Mouse (Mus musculus) olfactory bulb, adult 2 months (tissue): Measurements from ENCODE around the gene Ttc39a. TPM values are rescaled to one million over a fixed set of nuclear protein-coding genes. Genes with fewer than 3 reads are reported as not detected.
A peak's percentile ranks its signal among the peaks of the same experiment; 100 is the strongest.

ENCODE experiments used
- H3K27ac ChIP-seq: fragments of 200-500 bp; 2 replicates; pipeline ENCODE4 v1.5.1; 2012; ENCODE audit warnings: low read depth, low read length; ENCODE audit not compliant: insufficient read depth
- H3K4me1 ChIP-seq: fragments of 200-500 bp; 2 replicates; pipeline ENCODE4 v1.6.1; 2012; ENCODE audit warnings: low read length; ENCODE audit not compliant: control insufficient read depth, insufficient read depth
- H3K4me3 ChIP-seq: fragments of 200-500 bp; 2 replicates; pipeline ENCODE4 v1.5.1; 2012; ENCODE audit warnings: mild to moderate bottlenecking, low read depth, low read length, moderate library complexity; ENCODE audit not compliant: insufficient read depth
- CTCF ChIP-seq: fragments of 200-500 bp; IDR thresholded peaks from 2 replicates; pipeline ENCODE4 v1.5.1; 2012; ENCODE audit warnings: low read depth, mild to moderate bottlenecking, low read length, moderate library complexity; ENCODE audit not compliant: insufficient read depth
- POLR2A ChIP-seq: fragments of 200-500 bp; IDR thresholded peaks from 2 replicates; pipeline ENCODE4 v1.6.1; 2012; ENCODE audit warnings: mild to moderate bottlenecking, low read depth, low read length, moderate library complexity; ENCODE audit not compliant: insufficient read depth
- WGBS: fragments of 180-500 bp; shearing (Covaris S2); methylation state at CpG from one replicate; pipeline ENCODE4 v1.1.7; 2018; 5-methylcytosine and 5-hydroxymethylcytosine counted together
- polyA plus RNA-seq: library from polyadenylated mRNA; stranded (reverse); fragments of >200 nt; gene quantifications from 2 replicates; pipeline ENCODE4 v1.2.4, GENCODE M21; 2012; ENCODE audit warnings: low replicate concordance; ENCODE audit not compliant: missing spikeins, insufficient read depth, insufficient read length

Ttc39a gene
- polyA plus RNA-seq, 1 experiment = not detected

GRCm38 (mm10) chr4:109419563-109419962 lies 13.1 kb downstream of the Ttc39a start:
- Histone ChIP-seq H3K4me3 (no peak overlapping the region), H3K27ac (no peak overlapping the region), H3K4me1 (no peaks in the 10 kb centered on the region)
- WGBS = 91% methylated on average over 4 of the region's 4 CpGs
- no peak for TF ChIP-seq POLR2A
- TF ChIP-seq CTCF = no peak

DNA sequence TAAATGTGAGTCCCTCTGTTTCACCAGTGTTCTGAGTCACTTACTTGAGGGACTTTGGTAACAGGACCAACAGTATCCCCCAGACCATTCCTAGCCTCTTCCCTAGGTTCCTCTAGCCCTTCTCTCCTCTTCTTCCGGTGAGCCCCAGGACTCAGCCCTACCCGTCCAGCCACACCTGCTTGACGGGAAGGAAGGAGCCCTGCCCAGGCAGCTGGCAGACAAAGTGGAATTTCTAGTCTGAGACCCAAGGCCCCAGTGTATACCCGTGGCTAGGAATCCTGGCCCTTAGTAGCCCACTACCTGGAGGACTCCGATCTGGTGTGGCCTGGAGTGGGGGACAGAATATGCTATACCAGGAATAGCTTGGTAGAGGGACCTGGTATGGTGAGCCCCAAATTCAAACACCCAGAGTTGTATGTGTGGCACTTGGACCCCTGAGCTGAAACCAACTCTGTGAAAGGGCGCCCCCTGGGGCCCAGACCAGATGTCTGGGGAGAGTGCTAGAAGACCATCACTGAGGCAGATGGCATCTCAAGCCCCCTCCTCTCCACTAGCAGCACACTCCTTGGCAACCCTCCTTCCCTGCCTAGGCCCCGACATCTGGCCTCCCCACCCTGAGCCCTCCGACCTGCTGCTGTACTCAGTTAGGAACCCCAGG lies 13.8 kb downstream of the Ttc39a start:
- 88% methylated on average over 8 of the region's 8 CpGs for WGBS

GRCm38 (mm10) chr4:109421608-109422007 lies 15.2 kb downstream of the Ttc39a start:
- TF ChIP-seq CTCF (no peak), POLR2A (no peak)
- Histone ChIP-seq H3K4me3 (no peak overlapping the region), H3K4me1 (no peaks in the 10 kb centered on the region), H3K27ac (no peak overlapping the region)
- WGBS = 84% methylated on average over 7 of the region's 7 CpGs

More for the DNA sequence above, 13.8 kb downstream of the Ttc39a start:
- TF ChIP-seq CTCF (0 out of 2 replicates have a peak, but pooled peaks have one; percentile 6), POLR2A (no peak)
- H3K4me3 ChIP-seq = no peak overlapping the region
- no peak overlapping the region for H3K27ac ChIP-seq
- H3K4me1 ChIP-seq = no peaks in the 10 kb centered on the region

- no peaks in the 10 kb centered on the region for H3K4me1 ChIP-seq
- TF ChIP-seq POLR2A (no peak), CTCF (no peak)
These were observed 16.0 kb downstream of the Ttc39a start for GRCm38 (mm10) chr4:109422436-109422835.

DNA sequence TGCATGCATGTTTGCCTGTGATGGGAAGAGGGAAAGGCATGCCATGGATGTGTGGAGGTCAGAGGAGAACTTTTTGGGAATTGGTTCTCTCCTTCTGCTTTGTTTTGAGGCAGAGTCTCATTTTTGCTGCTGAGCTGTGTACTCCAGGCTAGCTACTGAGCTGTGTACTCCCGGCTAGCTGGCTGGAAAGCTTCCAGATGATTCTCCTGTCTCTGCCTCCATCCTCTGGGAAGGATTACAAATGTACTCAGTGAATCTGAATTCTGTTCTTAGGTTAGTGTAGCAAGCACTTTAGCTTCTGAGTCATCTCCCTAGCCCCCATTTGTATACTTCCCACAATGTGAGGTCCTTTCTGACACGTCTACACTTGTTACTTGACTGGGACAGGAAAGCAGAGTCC lies 17.0 kb downstream of the Ttc39a start:
- no peak overlapping the region for H3K27ac ChIP-seq
- 62% methylated on average over 2 of the region's 2 CpGs for WGBS
- TF ChIP-seq POLR2A (no peak), CTCF (no peak)

More at GRCm38 (mm10) chr4:109422436-109422835, 16.0 kb downstream of the Ttc39a start:
- no peak overlapping the region for H3K4me3 ChIP-seq
- H3K27ac ChIP-seq = no peak overlapping the region
- 88% methylated on average over 6 of the region's 6 CpGs for WGBS

DNA sequence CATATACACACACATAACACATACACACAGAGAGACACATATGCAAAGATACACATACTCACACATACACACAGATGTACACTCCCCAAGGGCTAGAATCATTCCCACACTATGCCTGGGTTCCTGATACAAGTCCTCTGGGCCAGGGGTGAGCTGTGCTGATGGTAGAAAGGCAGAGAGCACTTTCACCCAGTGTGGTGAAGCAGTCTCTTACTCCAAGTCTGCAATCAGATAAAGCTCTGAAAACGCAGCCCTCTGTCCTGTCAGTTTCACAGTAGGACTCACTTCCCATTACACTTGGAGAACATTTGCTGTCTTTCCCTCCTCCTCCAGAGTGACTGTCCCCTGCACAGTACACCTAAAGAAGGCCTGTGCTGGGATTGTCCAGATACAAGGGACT lies 20.6 kb downstream of the Ttc39a start:
- H3K4me1 ChIP-seq = no peaks in the 10 kb centered on the region

More for the DNA sequence above, 17.0 kb downstream of the Ttc39a start:
- Histone ChIP-seq H3K4me1 (no peaks in the 10 kb centered on the region), H3K4me3 (no peak overlapping the region)

DNA sequence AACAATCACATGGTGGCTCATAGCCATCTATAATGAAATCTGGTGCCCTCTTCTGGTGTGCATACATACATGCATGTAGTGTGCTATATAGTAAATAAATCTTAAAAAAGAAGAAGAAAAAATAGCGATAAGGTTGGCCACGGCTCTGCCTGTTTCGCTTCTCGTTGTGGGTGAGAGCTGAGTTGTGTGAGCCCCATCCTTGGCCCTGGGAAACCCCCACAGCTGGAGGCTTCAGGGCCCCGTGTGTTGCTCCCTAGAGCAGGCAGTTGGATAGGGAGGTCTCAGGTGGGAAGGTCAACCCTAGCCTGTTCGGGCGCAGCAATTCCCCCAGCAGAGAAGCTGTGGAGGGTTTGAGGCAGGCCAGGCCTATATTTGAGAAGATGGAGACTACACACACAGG lies 23.8 kb downstream of the Ttc39a start:
- H3K4me1 ChIP-seq = no peaks in the 10 kb centered on the region
- TF ChIP-seq POLR2A (no peak), CTCF (no peak)
- no peak overlapping the region for H3K27ac ChIP-seq
- WGBS = 92% methylated on average over 7 of the region's 7 CpGs
- no peak overlapping the region for H3K4me3 ChIP-seq

More for the DNA sequence above, 20.6 kb downstream of the Ttc39a start:
- no peak overlapping the region for H3K4me3 ChIP-seq
- WGBS = 74% methylated on average over 1 of the region's 1 CpGs
- H3K27ac ChIP-seq = no peak overlapping the region
- TF ChIP-seq POLR2A (no peak), CTCF (no peak)

DNA sequence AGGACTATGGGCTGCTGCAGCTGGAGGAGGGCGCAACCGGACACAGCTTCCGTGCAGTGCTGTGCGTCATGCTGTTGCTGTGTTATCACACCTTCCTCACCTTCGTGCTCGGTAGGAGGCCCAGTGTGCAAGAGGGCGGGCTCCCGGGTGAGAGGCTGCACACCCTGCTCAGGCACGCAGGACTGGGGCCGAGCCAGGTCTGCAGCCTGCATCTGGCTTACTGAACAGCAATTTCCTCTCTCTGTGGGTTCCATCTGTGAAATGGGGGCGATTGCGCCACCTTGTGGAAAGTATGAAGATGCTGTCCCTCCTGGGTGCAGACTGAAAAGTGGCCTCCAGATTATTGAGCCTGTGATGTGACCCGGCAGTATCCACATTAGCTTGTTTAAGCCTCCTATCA lies 24.4 kb downstream of the Ttc39a start:
- H3K4me3 ChIP-seq = no peak overlapping the region
- no peaks in the 10 kb centered on the region for H3K4me1 ChIP-seq
- TF ChIP-seq CTCF (no peak), POLR2A (no peak)
- 53% methylated on average over 13 of the region's 13 CpGs for WGBS
- no peak overlapping the region for H3K27ac ChIP-seq

GRCm38 (mm10) chr4:109432668-109433375 lies 26.4 kb downstream of the Ttc39a start:
- Histone ChIP-seq H3K4me3 (no peak overlapping the region), H3K27ac (no peak overlapping the region), H3K4me1 (no peaks in the 10 kb centered on the region)
- 86% methylated on average over 16 of the region's 16 CpGs for WGBS
- TF ChIP-seq CTCF (no peak), POLR2A (no peak)
